Mouse (Mus musculus): Measurements from ENCODE around the gene Asap2.

DNA sequence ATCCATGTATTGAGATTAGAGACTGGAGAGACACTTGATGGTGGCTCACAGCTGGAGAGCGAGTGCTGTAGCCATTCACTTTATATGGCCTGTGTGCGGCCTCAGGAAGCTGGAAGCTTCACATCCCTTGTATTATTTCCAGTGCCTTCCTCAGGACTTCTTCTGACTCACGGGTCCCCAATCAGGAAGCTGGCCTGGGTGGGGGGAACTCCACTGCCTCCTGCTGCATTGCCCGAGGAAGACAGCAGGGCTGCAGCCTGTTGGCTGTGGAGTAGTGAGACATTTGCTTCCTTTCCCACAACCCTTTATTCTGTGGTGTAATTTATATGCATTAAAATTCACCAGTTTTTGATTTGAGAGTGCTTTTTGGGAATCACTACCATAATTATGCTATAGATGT, 149.3 kb downstream of the Asap2 start:
- TF ChIP-seq GATA1 (IDR thresholded peaks at IDR 0.05; ENCODE audit: low read length) = no peak
- no peak for TF ChIP-seq TAL1 (IDR thresholded peaks at IDR 0.05; ENCODE audit: low read length)

All from erythroblast, embryonic 14.5 days (primary cell).